Mouse (Mus musculus) embryonic fibroblast, embryonic 13.5 days (primary cell): Measurements from ENCODE around the gene Faim.

ENCODE experiments used
- CTCF ChIP-seq: IDR thresholded peaks from 2 replicates; pipeline ENCODE4 v1.5.1; 2011; ENCODE audit warnings: mild to moderate bottlenecking, control low read depth, low read length, moderate library complexity, borderline replicate concordance; ENCODE audit not compliant: insufficient read depth
- POLR2A ChIP-seq: IDR thresholded peaks from 2 replicates; pipeline ENCODE4 v1.6.1; 2011; ENCODE audit warnings: low read depth, mild to moderate bottlenecking, control low read depth, low read length, moderate library complexity

GRCm38 (mm10) chr9:99048724-99049250 is 62.6 kb downstream of the Faim start:
- TF ChIP-seq POLR2A: no peak
- no peak for TF ChIP-seq CTCF
